Mouse (Mus musculus): ENCODE results near the gene Slc6a13.

Gene Slc6a13

DNA sequence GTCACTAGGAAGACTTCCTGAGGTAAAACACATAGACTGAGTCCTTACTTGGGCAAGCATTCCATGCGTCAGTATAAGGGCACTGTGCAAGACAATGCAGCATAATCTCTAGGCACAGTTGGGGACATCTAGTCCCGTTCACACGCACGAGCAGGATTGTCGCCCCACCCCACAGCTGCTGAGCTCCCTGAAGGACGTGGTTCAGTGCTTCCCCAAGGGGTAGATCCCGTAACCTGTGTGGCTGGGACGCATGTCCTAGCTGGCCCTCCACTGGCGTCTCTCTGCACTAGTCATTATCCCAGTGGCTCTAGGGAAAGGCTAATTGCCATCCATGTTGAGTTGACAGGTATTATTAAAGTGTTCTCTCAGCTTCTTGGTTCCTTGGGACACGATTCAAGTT lies 82.0 kb downstream of the Slc6a13 start:
- DNase-seq: no peak

DNA sequence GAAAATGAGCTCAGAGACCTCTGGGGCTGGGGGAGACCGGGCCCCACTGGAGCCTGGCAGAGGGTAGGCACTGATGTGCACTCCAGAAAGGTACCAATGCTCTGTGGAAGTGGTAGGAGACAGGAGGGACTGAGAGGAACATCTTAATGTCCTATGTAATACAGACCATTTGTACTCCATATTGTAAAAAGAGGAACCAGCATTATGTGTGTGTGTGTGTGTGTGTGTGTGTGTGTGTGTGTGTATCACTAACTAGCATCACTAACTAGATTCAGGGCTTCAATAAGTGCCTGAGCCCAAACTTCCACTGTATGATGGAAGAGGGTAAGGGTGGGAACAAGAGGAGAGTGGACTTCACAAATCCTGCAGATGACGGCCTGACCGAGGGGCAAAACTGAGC lies 85.4 kb downstream of the Slc6a13 start:
- no peak for DNase-seq
